Mouse (Mus musculus) intestine, embryonic 14.5 days (tissue): ENCODE data around the gene Entr1. TPM values are rescaled to one million over a fixed set of nuclear protein-coding genes. Genes with fewer than 3 reads are reported as not detected.

ENCODE experiments used
- ATAC-seq: fragments of 200-750 bp; cut with Nextera tagmentation; replicated peaks from 2 replicates; pipeline ENCODE4 v1.8.0; 2017; ENCODE audit warnings: low read depth, moderate number of reproducible peaks, moderate TSS enrichment, moderate library complexity; ENCODE audit not compliant: low FRiP score, low TSS enrichment
- DNase-seq: peaks from one replicate; pipeline ENCODE4 v3.0.0-alpha.2; 2018; ENCODE audit warnings: low spot score
- H3K27ac ChIP-seq: fragments of 300-500 bp; sonication (generic); 2 replicates; pipeline ENCODE4 v1.5.1; 2014; ENCODE audit warnings: low read depth, mild to moderate bottlenecking, control low read depth
- H3K27me3 ChIP-seq: fragments of 300-500 bp; sonication (generic); replicated peaks from 2 replicates; pipeline ENCODE4 v1.6.1; 2014; ENCODE audit warnings: low read length, control low read depth; ENCODE audit not compliant: control insufficient read depth, insufficient read depth
- H3K36me3 ChIP-seq: fragments of 300-500 bp; sonication (generic); 2 replicates; pipeline ENCODE4 v1.6.1; 2014; ENCODE audit warnings: low read length, control low read depth; ENCODE audit not compliant: control insufficient read depth, insufficient read depth
- H3K4me1 ChIP-seq: fragments of 300-500 bp; sonication (generic); replicated peaks from 2 replicates; pipeline ENCODE4 v1.6.1; 2014; ENCODE audit warnings: low read length, control low read depth, mixed read lengths; ENCODE audit not compliant: control insufficient read depth, insufficient read depth
- H3K4me2 ChIP-seq: fragments of 300-500 bp; sonication (generic); 2 replicates; pipeline ENCODE4 v1.6.1; 2014; ENCODE audit warnings: low read length
- H3K4me3 ChIP-seq: fragments of 300-500 bp; sonication (generic); 2 replicates; pipeline ENCODE4 v1.5.1; 2014; ENCODE audit warnings: low read depth, low read length, control low read depth, mixed read lengths
- H3K9ac ChIP-seq: fragments of 300-500 bp; sonication (generic); 2 replicates; pipeline ENCODE4 v1.6.1; 2014; ENCODE audit warnings: mild to moderate bottlenecking, low read length
- H3K9me3 ChIP-seq: fragments of 300-500 bp; sonication (generic); 2 replicates; pipeline ENCODE4 v1.6.1; 2016; ENCODE audit warnings: low read length, control low read depth; ENCODE audit not compliant: control insufficient read depth
- WGBS: fragments of 180-500 bp; shearing (Covaris S2); extraction: QIAGEN DNeasy Blood & Tissue Kit; methylation state at CpG from one replicate; pipeline ENCODE4 v1.1.7; 2014; 5-methylcytosine and 5-hydroxymethylcytosine counted together
- polyA plus RNA-seq: library from polyadenylated mRNA; unstranded; fragments of >200 nt; fragmentation: Nextera tagmentation; extraction: Ambion mirVana; gene quantifications from 2 replicates; pipeline ENCODE4 v1.2.1, GENCODE M21; 2014

The Entr1 gene
- 96.2 and 101 TPM in 2 replicates for polyA plus RNA-seq

GRCm38 (mm10) chr2:26389154-26389690 is at the start of gene Entr1, which contains the start of gene Pmpca:
Gene Entr1, minus strand, starts transcription at chr2:26389316.
Gene Pmpca, plus strand, starts transcription at chr2:26389339.
- peak; percentile 88 for DNase-seq
- Histone ChIP-seq H3K4me3 (peak within 1 kb of the TSS; percentile 53), H3K4me2 (peak within 1 kb of the TSS; percentile 93), H3K4me1 (peaks cover 11% of the 10 kb centered on the region), H3K27me3 (no peaks in the 10 kb centered on the region), H3K27ac (peak within 1 kb of the TSS; percentile 47; the same call in 1 of the 2 replicates), H3K36me3 (peaks cover 71% of the 10 kb centered on the region), H3K9ac (peak within 1 kb of the TSS; percentile 82), H3K9me3 (no peaks in the 10 kb centered on the region)
- under 1% methylated on average over 57 of the region's 60 CpGs for WGBS
- peak; percentile 86 for ATAC-seq

- Histone ChIP-seq H3K4me1 (0 out of 2 replicates have a peak, but pooled peaks cover 4% of the 10 kb centered on the region), H3K9ac (no peak overlapping the region), H3K9me3 (no peaks in the 10 kb centered on the region), H3K27ac (no peak overlapping the region), H3K27me3 (no peaks in the 10 kb centered on the region), H3K4me2 (no peak overlapping the region), H3K36me3 (peaks cover 82% of the 10 kb centered on the region), H3K4me3 (no peak overlapping the region)
- WGBS = 92% methylated on average over 7 of the region's 7 CpGs
- ATAC-seq (no peak), DNase-seq (no peak)
Observed at GRCm38 (mm10) chr2:26438373-26438772, 49.3 kb upstream of the Entr1 start.

GRCm38 (mm10) chr2:26437221-26437620 is 48.1 kb upstream of the Entr1 start:
- 70% methylated on average over 4 of the region's 4 CpGs for WGBS
- H3K27ac ChIP-seq = no peak overlapping the region
- H3K4me2 ChIP-seq = no peak overlapping the region
- no peaks in the 10 kb centered on the region for H3K27me3 ChIP-seq
- no peaks in the 10 kb centered on the region for H3K4me1 ChIP-seq
- no peak for ATAC-seq
- peaks cover 93% of the 10 kb centered on the region for H3K36me3 ChIP-seq
- no peak overlapping the region for H3K4me3 ChIP-seq
- H3K9ac ChIP-seq = no peak overlapping the region
- no peak for DNase-seq
- H3K9me3 ChIP-seq = no peaks in the 10 kb centered on the region

GRCm38 (mm10) chr2:26434791-26435572 is 45.9 kb upstream of the Entr1 start:
- Histone ChIP-seq H3K36me3 (peaks cover 96% of the 10 kb centered on the region), H3K9ac (no peak overlapping the region), H3K4me3 (no peak overlapping the region), H3K4me2 (no peak overlapping the region), H3K9me3 (no peaks in the 10 kb centered on the region), H3K27ac (no peak overlapping the region), H3K27me3 (no peaks in the 10 kb centered on the region), H3K4me1 (no peaks in the 10 kb centered on the region)
- 92% methylated on average over 7 of the region's 7 CpGs for WGBS
- DNase-seq (no peak), ATAC-seq (no peak)

GRCm38 (mm10) chr2:26429851-26430250 is 40.7 kb upstream of the Entr1 start:
- Histone ChIP-seq H3K27me3 (no peaks in the 10 kb centered on the region), H3K4me3 (no peak overlapping the region), H3K4me1 (no peaks in the 10 kb centered on the region), H3K9me3 (no peaks in the 10 kb centered on the region), H3K27ac (no peak overlapping the region), H3K36me3 (peaks cover 99% of the 10 kb centered on the region), H3K4me2 (no peak overlapping the region), H3K9ac (no peak overlapping the region)
- no peak for DNase-seq
- WGBS = 95% methylated on average over 5 of the region's 5 CpGs
- ATAC-seq = no peak

- Histone ChIP-seq H3K27me3 (no peaks in the 10 kb centered on the region), H3K9ac (no peak overlapping the region), H3K4me2 (no peak overlapping the region), H3K9me3 (no peaks in the 10 kb centered on the region), H3K4me3 (no peak overlapping the region), H3K4me1 (no peaks in the 10 kb centered on the region), H3K36me3 (peaks cover 97% of the 10 kb centered on the region), H3K27ac (no peak overlapping the region)
- no peak for ATAC-seq
- DNase-seq = no peak
- 95% methylated on average over 2 of the region's 2 CpGs for WGBS
Observed at GRCm38 (mm10) chr2:26424541-26424940, 35.4 kb upstream of the Entr1 start.

- Histone ChIP-seq H3K4me1 (no peaks in the 10 kb centered on the region), H3K9ac (no peak overlapping the region), H3K9me3 (no peaks in the 10 kb centered on the region), H3K27me3 (no peaks in the 10 kb centered on the region), H3K4me3 (no peak overlapping the region), H3K36me3 (peaks cover 95% of the 10 kb centered on the region), H3K27ac (no peak overlapping the region), H3K4me2 (no peak overlapping the region)
- WGBS = 88% methylated on average over 1 of the region's 1 CpGs
- ATAC-seq (0 out of 2 replicates have a peak, but pooled peaks have one; percentile 40), DNase-seq (no peak)
Observed at GRCm38 (mm10) chr2:26423086-26423485, 34.0 kb upstream of the Entr1 start.

GRCm38 (mm10) chr2:26421969-26422368 is 32.9 kb upstream of the Entr1 start:
- Histone ChIP-seq H3K27me3 (no peaks in the 10 kb centered on the region), H3K9me3 (no peaks in the 10 kb centered on the region), H3K27ac (no peak overlapping the region), H3K4me2 (no peak overlapping the region), H3K4me1 (no peaks in the 10 kb centered on the region), H3K36me3 (peaks cover 91% of the 10 kb centered on the region), H3K9ac (no peak overlapping the region), H3K4me3 (no peak overlapping the region)
- DNase-seq = no peak
- ATAC-seq = no peak
- WGBS = 94% methylated on average over 2 of the region's 2 CpGs
